Mouse (Mus musculus) T-helper 17 cell (primary cell): ENCODE measurements at regions not wholly inside any gene's neighbourhood (a gene's known extent, or its start where the extent isn't known, plus 50 kb on each side); places are given as distances from the start of the nearest gene placed in this dataset.

Experiments used
- in situ Hi-C, 2 experiments: fragments of 300-600 bp; cut with MboI, MseI; formaldehyde crosslinking; loops; 1 replicate in 1 of 2; 2 replicates in 1 of 2; pipeline ENCODE4 v1.15.1; 2025; ENCODE audit warnings: high pct_unique_total_duplicates in 2 of 2

DNA sequence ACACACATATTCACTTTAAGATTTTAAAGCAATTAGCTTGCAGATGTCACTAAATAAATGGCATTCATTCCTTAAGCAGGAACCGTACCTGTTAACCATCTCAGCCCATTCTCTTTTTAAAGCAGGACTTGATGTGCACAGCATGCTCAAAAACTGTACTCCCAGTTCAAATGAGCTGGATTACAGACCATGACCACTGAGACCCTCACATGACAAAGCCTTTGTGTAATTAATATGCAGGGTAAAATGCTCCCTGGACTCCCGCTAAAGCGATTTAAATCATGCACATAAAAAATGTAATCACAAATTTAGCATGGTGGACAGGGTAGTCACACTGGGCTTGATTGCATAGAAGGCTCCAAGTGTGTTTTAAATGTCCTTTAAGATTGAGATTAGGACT lies 547.2 kb downstream of the Nr4a2 start:
- in situ Hi-C loops: no loop called here

DNA sequence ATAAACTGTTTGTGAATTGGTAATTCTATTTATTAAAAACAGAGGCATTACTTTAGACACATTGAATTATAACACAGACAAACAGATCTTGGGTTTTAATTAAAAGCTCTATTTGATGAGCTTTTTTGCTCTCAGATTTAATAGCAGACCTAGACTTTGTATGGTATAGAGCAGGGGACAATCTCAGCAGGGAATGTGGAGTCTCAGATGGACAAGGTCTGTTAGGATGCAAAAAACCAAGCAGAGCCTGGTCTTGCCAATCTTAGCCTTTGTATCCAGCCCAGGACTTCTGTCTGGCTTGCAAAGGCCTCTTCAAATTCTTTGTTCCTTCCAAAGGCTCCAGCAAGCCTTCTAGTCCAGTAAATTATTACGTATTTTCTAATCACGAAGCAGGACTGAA lies 551.0 kb downstream of the Nr4a2 start:
- in situ Hi-C loops: no loop called here

DNA sequence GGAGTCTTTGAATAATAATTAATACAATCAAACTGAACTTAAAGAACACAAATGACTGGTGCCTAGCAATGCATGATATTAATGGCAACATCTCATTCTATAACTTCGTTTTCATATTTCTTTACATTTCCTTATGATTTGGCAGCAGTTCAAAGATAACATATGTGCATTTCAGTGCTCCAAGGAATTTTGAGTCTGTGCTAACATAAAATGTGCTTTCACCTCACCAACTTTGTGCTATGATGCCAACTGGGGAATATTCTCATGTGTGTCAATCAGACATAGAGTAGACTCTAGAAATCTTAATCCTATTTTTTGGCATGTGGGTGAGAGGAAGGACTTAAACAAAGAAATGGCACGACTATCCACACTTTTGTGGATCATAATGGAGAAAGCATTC lies 562.5 kb downstream of the Nr4a2 start:
- in situ Hi-C loops: no loop called here

DNA sequence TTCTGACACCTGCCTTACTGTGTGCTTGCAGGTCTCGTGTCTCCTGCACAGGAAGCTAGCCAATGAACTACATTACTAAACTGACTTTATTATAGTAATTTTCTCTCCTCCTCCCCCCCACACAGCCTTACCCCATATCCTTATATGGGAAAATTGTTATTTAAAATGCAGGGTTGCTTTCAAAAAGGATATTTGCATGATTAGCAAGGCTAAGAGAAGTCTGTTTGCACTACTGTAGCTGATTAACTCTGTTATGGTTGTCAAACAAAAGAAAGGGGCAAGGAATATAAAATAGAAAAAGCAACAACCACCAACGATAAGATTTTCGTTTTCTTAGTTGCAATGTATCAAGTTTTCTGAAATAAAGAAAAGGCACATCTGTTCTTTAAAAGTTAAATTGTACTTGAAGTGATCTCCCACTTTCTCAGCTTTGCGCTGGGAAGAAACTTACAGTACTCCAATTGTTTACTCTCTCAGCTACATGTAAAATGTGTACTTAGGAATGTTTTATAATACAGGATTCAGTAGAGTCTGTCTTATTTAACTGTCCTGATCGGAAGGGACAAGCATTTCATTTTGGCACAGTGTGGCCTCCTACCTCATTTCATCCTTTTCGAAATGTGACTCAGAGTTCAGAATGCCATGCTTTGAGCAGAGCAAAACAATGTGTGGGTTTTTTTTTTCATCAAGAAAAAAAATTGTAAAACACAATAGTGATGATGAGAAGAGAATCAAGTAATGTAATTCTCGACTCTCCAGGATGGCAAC lies 571.4 kb downstream of the Nr4a2 start:
- in situ Hi-C loops: no loop called here

DNA sequence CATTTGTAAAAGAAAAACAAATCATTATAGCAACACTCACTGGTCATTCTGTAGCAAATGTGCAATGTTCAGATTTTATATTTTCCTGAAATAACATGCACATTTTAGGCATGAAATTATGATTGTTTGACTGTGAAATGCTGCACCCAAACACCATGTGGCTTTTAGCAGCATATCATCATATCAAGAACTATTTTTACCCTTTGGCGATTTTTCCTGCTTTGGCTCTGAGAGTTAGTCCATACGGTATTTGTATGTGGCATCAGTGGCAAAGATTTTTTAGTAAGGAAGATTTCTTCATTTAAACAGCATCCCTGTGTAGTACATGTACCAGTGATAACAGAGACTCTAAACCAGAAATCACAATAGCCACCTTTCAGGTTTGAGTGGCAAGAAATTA lies 573.6 kb downstream of the Nr4a2 start:
- in situ Hi-C loops: no loop called here

DNA sequence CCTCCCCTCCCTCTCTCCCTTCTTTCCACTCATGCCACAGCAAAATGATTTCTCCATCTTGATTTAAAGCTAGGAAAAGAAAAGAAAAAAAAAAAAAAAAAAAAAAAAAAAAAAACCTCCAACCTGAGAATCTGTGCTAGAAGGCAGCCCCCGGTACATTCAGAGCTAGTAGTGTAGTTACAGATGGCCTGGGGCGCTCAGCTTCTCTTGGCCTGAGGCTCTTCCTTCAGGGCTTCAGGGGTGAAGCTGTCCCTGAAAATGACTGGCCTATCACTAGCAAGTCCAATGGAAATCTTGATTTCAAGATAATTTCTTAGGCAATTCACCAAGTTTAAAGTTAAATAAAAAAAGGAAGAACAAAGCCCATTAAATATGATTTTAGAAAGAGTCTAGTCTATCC lies 583.1 kb downstream of the Nr4a2 start:
- in situ Hi-C loops: no loop called here

DNA sequence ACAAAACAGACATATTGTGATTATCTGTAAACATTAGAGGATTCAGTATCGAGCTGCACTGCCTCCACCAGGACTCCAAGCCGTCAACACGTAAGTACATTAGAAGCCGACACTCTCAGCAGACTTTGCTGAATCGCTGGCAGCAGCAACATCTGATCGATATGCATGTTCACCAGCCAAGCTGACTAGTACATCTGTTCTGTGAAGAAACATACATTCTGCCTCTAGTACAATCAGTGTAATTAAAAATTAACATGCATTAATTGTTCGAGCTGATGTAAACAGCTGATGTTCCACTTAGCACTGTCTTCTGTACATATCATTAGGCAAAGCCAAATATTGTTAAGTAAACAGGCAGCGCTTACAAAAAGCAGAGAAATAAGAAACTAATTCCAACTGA lies 584.0 kb downstream of the Nr4a2 start:
- in situ Hi-C loops: no loop called here

DNA sequence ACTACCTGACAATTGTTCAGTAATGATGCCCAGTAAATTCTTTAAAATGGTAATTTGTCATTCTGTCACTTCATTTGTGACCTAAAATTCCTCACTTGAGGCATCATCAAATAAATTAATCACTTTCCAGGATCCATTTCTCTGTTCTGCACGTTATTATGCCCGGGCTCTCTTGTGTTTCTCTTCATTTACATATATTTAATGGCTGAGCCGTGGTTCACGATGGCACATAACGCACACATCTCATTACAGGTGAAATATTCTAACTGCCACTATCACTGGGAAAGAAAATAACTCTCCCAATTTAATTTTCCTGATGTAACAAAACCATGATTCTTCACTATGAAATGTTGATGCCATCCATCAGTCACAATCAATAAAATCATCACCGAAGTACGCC lies 604.4 kb downstream of the Nr4a2 start:
- in situ Hi-C loops: loop anchor here in 1 of 2 experiments (10.0 kb wide), 1 partner anchor 1585 kb away; no protein-coding TSS in a partner anchor
